Mouse (Mus musculus): ENCODE measurements around the gene Filip1l. TPM values are rescaled to one million over a fixed set of nuclear protein-coding genes. Genes with fewer than 3 reads are reported as not detected.

Gene Filip1l
- polyA plus RNA-seq, 1 experiment from 2014 or later: 30.4 TPM

DNA sequence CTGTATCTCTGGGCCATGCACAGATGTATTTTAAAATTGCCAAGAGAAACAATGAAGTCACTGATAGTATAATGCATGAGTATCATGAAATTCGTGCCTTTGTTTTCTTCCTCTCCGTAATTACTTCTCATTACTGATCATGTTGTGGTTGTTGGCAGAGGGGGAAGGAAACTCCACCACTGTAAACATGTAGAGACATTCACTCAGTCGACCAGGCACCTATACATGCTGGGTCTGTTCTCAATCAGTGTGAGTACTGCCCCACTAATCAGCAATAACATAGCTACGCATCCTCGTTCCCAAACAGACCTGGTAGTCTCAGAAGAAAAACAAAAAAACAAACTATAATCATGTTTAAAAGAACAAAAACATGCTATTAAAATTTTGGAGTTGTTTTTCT lies 149.9 kb downstream of the Filip1l start:
- Histone ChIP-seq H3K4me2 (ENCODE audit: low read length) (no peak overlapping the region), H3K27ac (no peak overlapping the region), H3K9me3 (replicated peaks; ENCODE audit: low read length) (no peaks in the 10 kb centered on the region), H3K4me1 (replicated peaks; ENCODE audit: insufficient read depth, low read length) (no peaks in the 10 kb centered on the region), H3K9ac (ENCODE audit: low read depth, low read length) (no peak overlapping the region), H3K27me3 (ENCODE audit: insufficient read depth, low read length) (no peaks in the 10 kb centered on the region), H3K4me3 (replicated peaks; ENCODE audit: low read depth, low read length) (no peak overlapping the region), H3K36me3 (ENCODE audit: insufficient read depth, low read length) (no peaks in the 10 kb centered on the region)
- no peak for ATAC-seq (replicated peaks; ENCODE audit: low FRiP score, low read depth)
- WGBS: 71% methylated on average over 5 of the region's 5 CpGs
- no peak for DNase-seq (ENCODE audit: low spot score)
- no peak for TF ChIP-seq CTCF (IDR thresholded peaks at IDR 0.05; ENCODE audit: low read depth)

GRCm38 (mm10) chr16:57504728-57505127 lies 151.8 kb downstream of the Filip1l start:
- DNase-seq (ENCODE audit: low spot score) (no peak), ATAC-seq (replicated peaks; ENCODE audit: low FRiP score, low read depth) (no peak)
- no peaks in the 10 kb centered on the region for H3K36me3 ChIP-seq (ENCODE audit: insufficient read depth, low read length)
- no peak overlapping the region for H3K4me3 ChIP-seq (replicated peaks; ENCODE audit: low read depth, low read length)
- H3K27me3 ChIP-seq (ENCODE audit: insufficient read depth, low read length): no peaks in the 10 kb centered on the region
- no peak for TF ChIP-seq CTCF (IDR thresholded peaks at IDR 0.05; ENCODE audit: low read depth)
- WGBS: 91% methylated on average over 4 of the region's 4 CpGs
- no peaks in the 10 kb centered on the region for H3K4me1 ChIP-seq (replicated peaks; ENCODE audit: insufficient read depth, low read length)
- H3K27ac ChIP-seq: no peak overlapping the region
- no peaks in the 10 kb centered on the region for H3K9me3 ChIP-seq (replicated peaks; ENCODE audit: low read length)
- no peak overlapping the region for H3K4me2 ChIP-seq (ENCODE audit: low read length)
- H3K9ac ChIP-seq (ENCODE audit: low read depth, low read length): no peak overlapping the region

GRCm38 (mm10) chr16:57506133-57506532 lies 153.2 kb downstream of the Filip1l start:
- Histone ChIP-seq H3K36me3 (ENCODE audit: insufficient read depth, low read length) (no peaks in the 10 kb centered on the region), H3K4me1 (replicated peaks; ENCODE audit: insufficient read depth, low read length) (no peaks in the 10 kb centered on the region), H3K4me3 (replicated peaks; ENCODE audit: low read depth, low read length) (no peak overlapping the region), H3K9me3 (replicated peaks; ENCODE audit: low read length) (no peaks in the 10 kb centered on the region), H3K27ac (no peak overlapping the region), H3K9ac (ENCODE audit: low read depth, low read length) (no peak overlapping the region), H3K27me3 (ENCODE audit: insufficient read depth, low read length) (no peaks in the 10 kb centered on the region), H3K4me2 (ENCODE audit: low read length) (no peak overlapping the region)
- TF ChIP-seq CTCF (IDR thresholded peaks at IDR 0.05; ENCODE audit: low read depth): no peak
- ATAC-seq (replicated peaks; ENCODE audit: low FRiP score, low read depth): no peak
- peak; percentile 18 for DNase-seq (ENCODE audit: low spot score)
- WGBS: 53% methylated on average over 6 of the region's 6 CpGs

DNA sequence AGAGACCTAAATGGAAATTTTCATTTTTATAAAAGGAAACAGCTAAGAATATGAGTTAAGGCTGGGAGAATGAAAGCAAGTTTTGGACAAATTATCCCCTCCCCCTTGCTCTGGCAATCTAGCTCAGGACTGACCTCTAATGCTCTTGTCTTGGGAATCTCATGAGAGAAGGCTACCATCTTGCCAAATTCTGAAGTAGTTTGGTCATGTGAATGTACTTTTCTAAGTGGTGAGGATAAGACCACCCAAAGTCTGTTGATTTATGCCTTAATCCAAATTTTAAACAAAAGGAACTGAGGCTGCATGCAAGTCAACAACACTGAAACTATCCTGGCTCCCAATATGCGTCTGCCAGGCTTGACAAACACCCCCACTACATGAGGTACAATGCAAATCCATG lies 155.5 kb downstream of the Filip1l start:
- Histone ChIP-seq H3K36me3 (ENCODE audit: insufficient read depth, low read length) (no peaks in the 10 kb centered on the region), H3K27ac (no peak overlapping the region)
- TF ChIP-seq CTCF (IDR thresholded peaks at IDR 0.05; ENCODE audit: low read depth): no peak

GRCm38 (mm10) chr16:57509099-57509498 lies 156.2 kb downstream of the Filip1l start:
- H3K9ac ChIP-seq (ENCODE audit: low read depth, low read length): no peak overlapping the region
- H3K4me3 ChIP-seq (replicated peaks; ENCODE audit: low read depth, low read length): no peak overlapping the region
- H3K36me3 ChIP-seq (ENCODE audit: insufficient read depth, low read length): no peaks in the 10 kb centered on the region
- 63% methylated on average over 3 of the region's 3 CpGs for WGBS
- ATAC-seq (replicated peaks; ENCODE audit: low FRiP score, low read depth): no peak
- H3K4me2 ChIP-seq (ENCODE audit: low read length): no peak overlapping the region
- no peaks in the 10 kb centered on the region for H3K27me3 ChIP-seq (ENCODE audit: insufficient read depth, low read length)
- no peaks in the 10 kb centered on the region for H3K9me3 ChIP-seq (replicated peaks; ENCODE audit: low read length)
- H3K4me1 ChIP-seq (replicated peaks; ENCODE audit: insufficient read depth, low read length): no peaks in the 10 kb centered on the region
- no peak for DNase-seq (ENCODE audit: low spot score)
- TF ChIP-seq CTCF (IDR thresholded peaks at IDR 0.05; ENCODE audit: low read depth): no peak
- no peak overlapping the region for H3K27ac ChIP-seq

More for the DNA sequence above, 155.5 kb downstream of the Filip1l start:
- Histone ChIP-seq H3K4me1 (replicated peaks; ENCODE audit: insufficient read depth, low read length) (no peaks in the 10 kb centered on the region), H3K9ac (ENCODE audit: low read depth, low read length) (no peak overlapping the region), H3K4me3 (replicated peaks; ENCODE audit: low read depth, low read length) (no peak overlapping the region), H3K27me3 (ENCODE audit: insufficient read depth, low read length) (no peaks in the 10 kb centered on the region), H3K4me2 (ENCODE audit: low read length) (no peak overlapping the region), H3K9me3 (replicated peaks; ENCODE audit: low read length) (no peaks in the 10 kb centered on the region)
- ATAC-seq (replicated peaks; ENCODE audit: low FRiP score, low read depth): no peak
- DNase-seq (ENCODE audit: low spot score): no peak
- WGBS: 82% methylated on average over 1 of the region's 1 CpGs

DNA sequence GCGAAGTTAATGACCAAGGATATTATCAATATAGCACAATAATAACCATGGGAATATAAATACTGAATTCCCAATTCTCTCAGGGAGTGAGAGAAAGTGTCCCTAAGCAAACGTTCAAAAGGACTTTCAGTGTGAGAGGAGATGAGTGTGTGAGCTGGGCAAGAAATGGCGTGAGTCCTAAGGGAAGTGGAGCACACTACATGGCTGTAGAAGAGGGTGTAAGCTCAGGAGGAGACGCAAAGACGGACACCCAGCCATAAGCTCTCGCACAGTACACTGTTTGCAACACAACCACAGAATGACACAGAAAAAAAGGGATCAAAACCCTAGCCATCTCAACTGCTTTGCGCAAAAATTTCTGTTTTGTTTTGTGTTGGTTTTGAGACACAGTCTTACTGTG lies 160.7 kb downstream of the Filip1l start:
- no peaks in the 10 kb centered on the region for H3K4me1 ChIP-seq (replicated peaks; ENCODE audit: insufficient read depth, low read length)
- 87% methylated on average over 7 of the region's 7 CpGs for WGBS
- H3K27me3 ChIP-seq (ENCODE audit: insufficient read depth, low read length): no peaks in the 10 kb centered on the region
- no peaks in the 10 kb centered on the region for H3K9me3 ChIP-seq (replicated peaks; ENCODE audit: low read length)
- DNase-seq (ENCODE audit: low spot score): no peak
- H3K4me3 ChIP-seq (replicated peaks; ENCODE audit: low read depth, low read length): no peak overlapping the region
- no peak overlapping the region for H3K9ac ChIP-seq (ENCODE audit: low read depth, low read length)
- no peak for TF ChIP-seq CTCF (IDR thresholded peaks at IDR 0.05; ENCODE audit: low read depth)
- ATAC-seq (replicated peaks; ENCODE audit: low FRiP score, low read depth): no peak
- no peak overlapping the region for H3K4me2 ChIP-seq (ENCODE audit: low read length)
- no peaks in the 10 kb centered on the region for H3K36me3 ChIP-seq (ENCODE audit: insufficient read depth, low read length)
- H3K27ac ChIP-seq: no peak overlapping the region

GRCm38 (mm10) chr16:57514371-57514770 lies 161.5 kb downstream of the Filip1l start:
- H3K27me3 ChIP-seq (ENCODE audit: insufficient read depth, low read length): no peaks in the 10 kb centered on the region
- no peak overlapping the region for H3K4me3 ChIP-seq (replicated peaks; ENCODE audit: low read depth, low read length)
- 65% methylated on average over 4 of the region's 4 CpGs for WGBS
- DNase-seq (ENCODE audit: low spot score) (no peak), ATAC-seq (replicated peaks; ENCODE audit: low FRiP score, low read depth) (no peak)
- H3K36me3 ChIP-seq (ENCODE audit: insufficient read depth, low read length): no peaks in the 10 kb centered on the region
- H3K4me2 ChIP-seq (ENCODE audit: low read length): no peak overlapping the region
- H3K4me1 ChIP-seq (replicated peaks; ENCODE audit: insufficient read depth, low read length): no peaks in the 10 kb centered on the region
- H3K27ac ChIP-seq: no peak overlapping the region
- H3K9me3 ChIP-seq (replicated peaks; ENCODE audit: low read length): no peaks in the 10 kb centered on the region
- H3K9ac ChIP-seq (ENCODE audit: low read depth, low read length): no peak overlapping the region
- TF ChIP-seq CTCF (IDR thresholded peaks at IDR 0.05; ENCODE audit: low read depth): no peak
